Mouse (Mus musculus) lung, adult 2 months (tissue): Measurements from ENCODE around the gene Fam72a. TPM values are rescaled to one million over a fixed set of nuclear protein-coding genes. Genes with fewer than 3 reads are reported as not detected.

ENCODE experiments used
- DNase-seq: peaks from one replicate; pipeline ENCODE4 v3.0.0; 2022
- H3K4me1 ChIP-seq: fragments of 200-500 bp; 2 replicates; pipeline ENCODE4 v1.6.1; 2011; ENCODE audit warnings: low read length; ENCODE audit not compliant: control insufficient read depth, insufficient read depth
- H3K4me3 ChIP-seq: fragments of 200-500 bp; replicated peaks from 2 replicates; pipeline ENCODE3; 2011; ENCODE audit warnings: low read depth, mild to moderate bottlenecking, control low read depth, low read length; ENCODE audit errors: extremely low read depth
- CTCF ChIP-seq: fragments of 200-500 bp; IDR thresholded peaks from 2 replicates; pipeline ENCODE4 v1.5.1; 2011; ENCODE audit warnings: mild to moderate bottlenecking, low read length, control low read depth; ENCODE audit not compliant: insufficient read depth
- POLR2A ChIP-seq: fragments of 200-500 bp; IDR thresholded peaks from 2 replicates; pipeline ENCODE4 v1.6.1; 2011; ENCODE audit warnings: low read depth, mild to moderate bottlenecking, control low read depth, low read length, borderline replicate concordance; ENCODE audit errors: extremely low read depth
- WGBS: fragments of 180-500 bp; shearing (Covaris S2); methylation state at CpG from one replicate; pipeline ENCODE4 v1.1.7; 2018; 5-methylcytosine and 5-hydroxymethylcytosine counted together
- polyA plus RNA-seq: library from polyadenylated mRNA; depleted of rRNA; stranded (reverse); fragments of >200 nt; gene quantifications from 2 replicates; pipeline ENCODE4 v1.2.3, GENCODE M21; 2012; rRNA removed

The Fam72a gene
- polyA plus RNA-seq, 1 experiment = 0.38 TPM

GRCm38 (mm10) chr1:131569721-131570120 lies 42.0 kb downstream of the Fam72a start:
- Histone ChIP-seq H3K4me3 (no peak overlapping the region), H3K4me1 (no peaks in the 10 kb centered on the region)
- DNase-seq = no peak
- no peak for TF ChIP-seq POLR2A
- TF ChIP-seq CTCF = no peak
- 76% methylated on average over 6 of the region's 6 CpGs for WGBS

- no peak for DNase-seq
- no peak for TF ChIP-seq POLR2A
- TF ChIP-seq CTCF = no peak
- no peak overlapping the region for H3K4me3 ChIP-seq
- H3K4me1 ChIP-seq = no peaks in the 10 kb centered on the region
- WGBS = 96% methylated on average over 4 of the region's 4 CpGs
Observed at GRCm38 (mm10) chr1:131570391-131570790, 42.7 kb downstream of the Fam72a start.

GRCm38 (mm10) chr1:131573721-131574120 lies 46.0 kb downstream of the Fam72a start:
- TF ChIP-seq CTCF (no peak), POLR2A (no peak)
- no peak for DNase-seq
- WGBS = 93% methylated on average over 14 of the region's 14 CpGs
- H3K4me3 ChIP-seq = no peak overlapping the region
- H3K4me1 ChIP-seq = no peaks in the 10 kb centered on the region

GRCm38 (mm10) chr1:131578943-131579680 lies 51.4 kb downstream of the Fam72a start:
- no peak for TF ChIP-seq CTCF
- TF ChIP-seq POLR2A = no peak
- Histone ChIP-seq H3K4me1 (no peaks in the 10 kb centered on the region), H3K4me3 (no peak overlapping the region)
- no peak for DNase-seq
- WGBS = 74% methylated on average over 17 of the region's 17 CpGs

GRCm38 (mm10) chr1:131580389-131580788 lies 52.7 kb downstream of the Fam72a start:
- WGBS = 46% methylated on average over 4 of the region's 4 CpGs
- TF ChIP-seq CTCF = no peak
- no peak for TF ChIP-seq POLR2A
- H3K4me3 ChIP-seq = no peak overlapping the region
- no peaks in the 10 kb centered on the region for H3K4me1 ChIP-seq
- no peak for DNase-seq

GRCm38 (mm10) chr1:131583598-131583997 lies 55.9 kb downstream of the Fam72a start:
- no peaks in the 10 kb centered on the region for H3K4me1 ChIP-seq
- no peak overlapping the region for H3K4me3 ChIP-seq
- TF ChIP-seq POLR2A (no peak), CTCF (no peak)
- no peak for DNase-seq
- WGBS = 80% methylated on average over 3 of the region's 3 CpGs

- TF ChIP-seq CTCF (no peak), POLR2A (no peak)
- WGBS = 50% methylated on average over 8 of the region's 8 CpGs
- no peak overlapping the region for H3K4me3 ChIP-seq
- no peaks in the 10 kb centered on the region for H3K4me1 ChIP-seq
- no peak for DNase-seq
Observed at GRCm38 (mm10) chr1:131586836-131587235, 59.1 kb downstream of the Fam72a start.

Other genes with a start within 250 kb of the Fam72a start
- 9.6 and 15.3 TPM in 2 replicates for gene Ikbke, start 248.3 kb upstream of the Fam72a start, polyA plus RNA-seq
- gene Srgap2, start 551 bp upstream of the Fam72a start, polyA plus RNA-seq = 25.6 and 34.8 TPM in 2 replicates
- gene Avpr1b, start 71.3 kb downstream of the Fam72a start, polyA plus RNA-seq = not detected in 2 replicates
- gene Ctse, start 110.4 kb downstream of the Fam72a start, polyA plus RNA-seq = 0.60 and 0.65 TPM in 2 replicates
- gene Rab7b, start 160.8 kb downstream of the Fam72a start, polyA plus RNA-seq = 7.4 and 8.4 TPM in 2 replicates
- gene Slc26a9, start 216.1 kb downstream of the Fam72a start, polyA plus RNA-seq = 25.6 and 38.8 TPM in 2 replicates